Mouse (Mus musculus) ES-Bruce4 (cell line): ENCODE data around the gene Myo1f.

Experiments
- CTCF ChIP-seq: IDR thresholded peaks from one replicate; pipeline ENCODE4 v1.8.1; 2011; ENCODE audit warnings: low read depth, low read length
- EP300 ChIP-seq: IDR thresholded peaks from 2 replicates; pipeline ENCODE4 v1.6.1; 2011; ENCODE audit warnings: low read depth, low read length; ENCODE audit not compliant: insufficient read depth
- POLR2A ChIP-seq: IDR thresholded peaks from one replicate; pipeline ENCODE4 v1.8.1; 2011; ENCODE audit warnings: low read length; ENCODE audit not compliant: insufficient read depth

- TF ChIP-seq CTCF (no peak), EP300 (no peak), POLR2A (no peak)
Measured at GRCm38 (mm10) chr17:33627281-33627680, 71.8 kb downstream of the Myo1f start.
